Mouse (Mus musculus) embryonic fibroblast, embryonic 13.5 days (primary cell): ENCODE data around the gene Pigv.

Experiments used
- CTCF ChIP-seq: IDR thresholded peaks from 2 replicates; pipeline ENCODE4 v1.5.1; 2011; ENCODE audit warnings: mild to moderate bottlenecking, control low read depth, low read length, moderate library complexity, borderline replicate concordance; ENCODE audit not compliant: insufficient read depth
- POLR2A ChIP-seq: IDR thresholded peaks from 2 replicates; pipeline ENCODE4 v1.6.1; 2011; ENCODE audit warnings: low read depth, mild to moderate bottlenecking, control low read depth, low read length, moderate library complexity

GRCm38 (mm10) chr4:133657829-133658458 lies 14.5 kb downstream of the Pigv start:
- TF ChIP-seq POLR2A (no peak), CTCF (no peak)
